Mouse (Mus musculus): ENCODE data around the gene Plagl2.

Plagl2 gene

DNA sequence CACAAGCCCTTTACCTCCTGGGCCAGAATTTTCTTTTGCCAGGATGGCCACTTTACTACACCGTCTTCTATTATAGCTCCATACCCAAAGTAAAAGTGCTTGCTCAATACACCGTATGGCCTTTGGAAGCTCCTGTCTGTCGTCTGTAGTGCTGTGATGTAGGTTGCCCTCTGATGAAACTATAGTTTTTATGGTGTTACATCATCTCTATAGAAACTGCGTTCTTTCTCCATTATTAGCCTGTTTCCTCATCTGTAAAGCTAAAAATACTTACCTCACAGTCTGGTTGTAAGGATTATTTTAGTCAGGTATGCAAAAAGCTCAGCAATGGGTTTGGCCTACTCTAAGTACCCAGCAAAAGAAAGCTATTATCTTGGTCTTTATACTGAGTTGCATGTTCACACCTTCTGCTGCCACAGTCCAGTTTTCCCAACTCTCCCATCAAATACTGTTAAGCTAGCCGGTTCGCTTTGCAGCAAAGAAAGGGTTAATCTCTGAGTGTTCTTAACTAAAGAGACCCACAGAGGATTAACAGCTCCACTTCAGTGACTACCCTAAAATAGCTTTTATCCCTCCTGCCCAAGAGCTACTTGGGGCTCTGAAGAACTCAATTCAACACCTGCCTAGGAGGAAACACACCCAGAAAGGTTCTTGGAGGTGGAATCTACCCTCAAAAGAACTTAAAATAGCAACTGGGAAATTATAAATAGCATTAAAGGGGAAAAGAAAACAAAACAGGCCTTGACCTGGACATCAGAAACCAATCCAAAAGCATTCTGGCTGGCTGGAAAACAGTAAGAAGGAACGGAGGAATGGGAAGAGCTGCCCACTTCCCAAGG, 2.0 kb downstream of the Plagl2 start:
- DNase-seq (ENCODE audit: low spot score) = no peak

DNA sequence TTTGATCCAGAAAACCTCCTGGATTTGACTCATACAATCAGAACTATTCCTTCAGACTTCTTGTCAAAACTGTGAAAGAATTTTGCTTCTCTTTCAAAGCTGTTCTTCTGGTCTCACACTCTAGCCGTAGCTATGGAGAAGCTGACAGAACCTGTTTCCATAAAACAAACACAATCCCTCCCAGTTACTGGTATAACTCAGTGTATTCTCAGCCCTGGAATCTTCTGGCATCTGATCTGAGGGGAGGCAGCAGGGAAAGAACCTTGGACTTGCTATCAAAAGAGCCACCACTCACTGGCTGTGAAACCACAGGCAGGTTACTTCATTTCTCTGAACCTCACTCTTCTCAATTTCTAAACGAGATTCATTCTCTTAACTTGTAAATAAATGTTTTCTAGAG, 2.8 kb downstream of the Plagl2 start:
- DNase-seq (ENCODE audit: low spot score) = no peak

DNA sequence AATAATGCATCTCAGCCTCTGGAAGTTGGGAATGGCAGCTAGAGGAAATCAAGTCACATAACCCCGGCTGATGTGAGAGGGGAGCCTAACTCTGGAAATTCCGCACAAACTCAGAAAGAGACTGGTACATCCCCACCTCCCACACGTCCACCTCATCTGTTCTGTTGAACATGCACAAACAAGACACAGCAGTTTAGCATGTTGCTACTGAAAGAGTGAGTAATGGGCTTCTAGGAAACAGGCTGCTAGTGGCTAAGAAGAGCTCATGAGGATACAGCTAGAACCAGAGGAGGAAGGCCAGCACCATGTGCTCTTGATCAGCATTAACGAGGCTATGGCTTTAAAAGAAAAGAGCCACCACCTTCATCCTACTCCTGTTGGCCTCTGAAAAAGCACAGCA, 3.3 kb downstream of the Plagl2 start:
- DNase-seq (ENCODE audit: low spot score) = no peak

DNA sequence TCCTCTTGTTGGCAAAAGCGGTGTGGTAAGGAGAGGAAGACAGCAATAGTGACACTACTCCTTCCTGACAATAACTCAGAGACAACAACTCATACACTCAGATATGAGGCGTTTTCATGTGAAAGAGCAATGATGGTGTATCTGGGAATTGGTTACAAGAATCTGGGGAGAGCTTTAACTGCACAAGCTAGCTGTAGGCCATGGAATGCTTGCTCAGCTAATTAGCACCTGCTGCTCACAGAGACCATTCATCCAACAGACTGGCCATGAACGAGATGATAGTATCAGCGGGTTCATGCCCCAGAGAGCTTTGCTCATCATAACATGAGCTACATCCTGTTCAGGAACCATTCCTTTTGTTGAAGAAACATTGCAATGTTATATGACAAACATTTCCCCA, 4.0 kb downstream of the Plagl2 start:
- DNase-seq (ENCODE audit: low spot score) = no peak

DNA sequence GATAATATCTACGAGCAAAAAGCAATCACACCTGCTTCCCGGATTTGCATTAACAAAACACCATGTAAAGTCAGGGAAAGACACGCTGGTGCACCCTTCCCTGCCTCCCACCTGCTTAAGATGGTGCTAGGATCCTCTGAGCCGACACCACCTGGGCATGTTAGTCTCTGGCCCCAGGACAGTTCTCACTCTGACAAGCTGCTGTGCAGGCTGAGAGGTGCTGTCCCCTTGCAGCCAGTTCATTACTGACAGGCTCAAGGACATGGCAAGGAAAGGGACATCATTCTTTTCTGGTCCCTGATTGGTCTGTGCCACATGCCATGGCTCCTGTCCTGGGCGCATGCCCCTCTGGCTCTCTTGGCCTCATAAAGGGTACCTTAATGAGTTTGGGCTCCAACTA, 12.7 kb downstream of the Plagl2 start:
- DNase-seq (ENCODE audit: low spot score) = no peak

DNA sequence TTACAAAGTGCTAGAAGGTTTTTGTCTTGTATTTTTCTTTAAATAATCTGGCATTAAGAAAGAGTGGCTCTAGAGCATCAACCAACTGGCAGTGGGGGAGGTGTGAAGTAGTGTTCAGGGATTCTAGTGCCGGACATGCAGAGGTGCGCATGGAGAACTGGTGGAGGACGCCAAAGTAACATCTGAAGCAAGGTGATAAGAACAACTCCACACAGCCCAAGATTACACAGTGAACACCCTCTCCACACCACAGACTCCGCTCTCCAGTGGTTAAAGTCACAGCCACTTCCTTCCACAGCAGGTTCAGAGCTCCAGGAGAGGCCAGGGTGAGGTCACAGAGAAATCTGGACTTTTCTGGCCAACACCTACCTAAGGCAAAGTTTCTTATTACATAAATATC, 13.3 kb downstream of the Plagl2 start:
- no peak for DNase-seq (ENCODE audit: low spot score)

DNA sequence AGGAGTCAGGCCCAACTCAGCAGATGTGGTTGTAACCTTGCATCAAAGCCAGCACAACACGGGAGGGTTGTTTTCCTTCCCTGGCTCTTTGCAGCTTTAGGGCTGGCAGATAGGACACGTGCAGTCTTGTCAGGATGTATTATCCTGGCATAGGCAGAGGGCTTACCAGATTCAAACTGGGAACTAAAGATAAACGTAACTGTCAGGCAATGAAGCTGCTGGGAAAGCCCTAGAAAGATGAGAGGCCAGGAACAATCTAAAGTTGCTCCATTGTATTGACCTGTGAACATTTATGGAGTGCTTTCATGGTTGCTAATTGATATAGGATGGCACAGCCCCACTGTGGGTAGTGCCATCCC, 15.7 kb downstream of the Plagl2 start:
- DNase-seq (ENCODE audit: low spot score) = no peak

DNA sequence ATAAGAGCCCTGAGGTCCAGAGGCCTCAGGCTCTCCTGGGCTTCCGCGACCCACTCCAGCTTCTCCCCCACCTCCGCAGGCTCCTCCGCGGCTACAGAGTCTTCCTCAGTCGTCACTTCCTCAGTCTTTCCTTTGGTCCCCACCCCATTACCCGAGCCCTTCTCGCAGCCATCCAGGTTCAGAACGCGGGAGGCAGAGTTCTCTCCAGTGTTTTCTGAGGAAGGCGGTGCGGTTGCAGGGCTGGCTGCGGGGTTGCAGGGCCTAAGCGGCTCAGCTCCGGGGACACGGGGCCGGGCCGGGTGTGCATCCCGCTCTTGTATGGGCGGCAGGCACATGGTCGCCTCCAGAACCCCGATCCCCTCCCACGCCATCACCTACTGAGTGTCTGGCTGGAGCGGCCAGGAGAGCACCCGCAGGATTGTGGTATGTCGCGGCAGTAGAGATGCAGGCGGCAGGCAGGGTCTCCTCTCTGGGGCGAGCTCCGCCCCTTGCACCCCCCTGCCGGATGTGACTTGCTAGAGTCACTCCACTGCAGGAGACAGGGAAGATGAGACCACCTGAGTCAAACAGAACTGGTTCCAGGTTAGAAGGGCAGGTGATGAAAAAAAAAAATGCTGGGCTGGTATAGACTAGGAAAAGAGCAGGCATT, 16.2 kb downstream of the Plagl2 start, which contains the start of gene Tspyl3:
Tspyl3 (minus strand) TSS at position 496 of the 649 bp plus-strand sequence.
- DNase-seq (ENCODE audit: low spot score) = no peak

DNA sequence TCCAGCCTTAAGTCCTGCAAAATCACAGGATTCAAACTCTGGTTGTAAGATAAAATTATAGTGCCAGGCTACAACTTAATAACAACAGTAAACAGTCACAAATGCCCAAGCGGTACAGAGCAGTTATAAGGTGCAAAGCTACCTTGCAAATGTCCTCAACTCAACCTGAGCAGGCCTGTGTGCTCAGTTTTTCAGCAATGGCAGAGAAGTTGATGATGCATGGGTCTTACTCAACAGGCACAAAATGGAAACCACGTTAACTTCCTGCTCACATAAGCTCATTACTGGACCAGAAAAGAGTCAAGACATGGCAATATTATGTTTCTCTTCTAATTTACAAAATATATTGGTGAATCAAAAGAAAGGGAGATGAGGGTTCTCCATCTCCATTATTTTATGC, 18.7 kb downstream of the Plagl2 start:
- DNase-seq (ENCODE audit: low spot score) = no peak

DNA sequence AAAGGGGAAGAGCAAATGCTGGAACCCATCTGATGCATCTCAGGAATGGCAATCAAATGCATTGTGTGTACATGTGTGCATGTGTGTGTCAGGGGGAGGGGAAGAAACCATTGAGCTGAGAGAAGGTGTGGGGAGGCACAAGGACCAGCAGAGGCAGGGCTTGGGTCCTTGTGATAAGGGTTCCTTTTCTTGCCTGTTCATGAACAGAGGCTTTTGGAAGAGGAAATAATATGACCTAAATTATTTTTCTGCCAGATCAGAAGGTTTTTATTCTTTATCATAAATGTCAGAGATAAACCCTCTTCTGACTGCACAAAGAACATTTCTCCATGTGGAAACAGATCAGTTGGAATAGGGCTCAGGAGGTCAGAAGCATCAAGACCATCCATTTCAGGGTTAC, 19.1 kb downstream of the Plagl2 start:
- no peak for DNase-seq (ENCODE audit: low spot score)

DNA sequence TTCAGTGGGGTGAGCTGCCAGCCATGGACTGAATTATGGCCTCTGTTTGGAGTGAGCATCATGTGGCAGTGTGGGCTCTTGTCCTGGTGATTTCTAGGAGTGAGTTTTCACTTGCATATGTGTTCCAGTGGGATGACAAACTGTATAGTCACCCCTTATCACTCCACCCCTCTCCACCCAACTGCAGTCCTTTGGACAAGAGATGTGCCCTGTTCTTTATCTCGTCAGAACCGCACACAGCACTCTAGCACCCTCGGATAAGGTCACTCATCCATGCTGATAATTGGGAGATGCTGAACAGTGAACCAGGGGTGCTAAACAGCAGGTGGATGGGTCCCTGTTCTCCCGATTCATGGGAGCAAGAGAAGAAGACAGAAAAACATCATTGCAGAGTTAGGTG, 19.6 kb downstream of the Plagl2 start:
- DNase-seq (ENCODE audit: low spot score) = no peak

DNA sequence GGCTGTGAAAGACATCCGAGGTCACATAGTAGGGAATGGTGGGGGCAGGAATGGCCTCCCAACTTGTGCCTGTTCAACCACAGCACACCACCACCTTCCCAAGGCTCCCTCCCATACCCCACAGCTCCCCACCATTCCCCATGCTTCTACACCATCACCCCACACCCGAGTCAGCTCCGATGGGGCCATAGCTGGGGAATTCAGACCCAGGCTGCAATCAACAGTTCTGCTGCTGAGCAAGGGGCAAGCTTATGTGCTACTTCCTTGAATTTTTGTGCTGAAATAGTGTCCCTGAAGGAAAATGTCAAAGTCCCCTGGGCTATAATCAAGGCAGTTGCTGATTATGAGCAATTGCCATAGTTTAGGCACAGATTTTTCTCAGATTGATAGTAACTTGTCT, 22.7 kb downstream of the Plagl2 start:
- no peak for DNase-seq (ENCODE audit: low spot score)

DNA sequence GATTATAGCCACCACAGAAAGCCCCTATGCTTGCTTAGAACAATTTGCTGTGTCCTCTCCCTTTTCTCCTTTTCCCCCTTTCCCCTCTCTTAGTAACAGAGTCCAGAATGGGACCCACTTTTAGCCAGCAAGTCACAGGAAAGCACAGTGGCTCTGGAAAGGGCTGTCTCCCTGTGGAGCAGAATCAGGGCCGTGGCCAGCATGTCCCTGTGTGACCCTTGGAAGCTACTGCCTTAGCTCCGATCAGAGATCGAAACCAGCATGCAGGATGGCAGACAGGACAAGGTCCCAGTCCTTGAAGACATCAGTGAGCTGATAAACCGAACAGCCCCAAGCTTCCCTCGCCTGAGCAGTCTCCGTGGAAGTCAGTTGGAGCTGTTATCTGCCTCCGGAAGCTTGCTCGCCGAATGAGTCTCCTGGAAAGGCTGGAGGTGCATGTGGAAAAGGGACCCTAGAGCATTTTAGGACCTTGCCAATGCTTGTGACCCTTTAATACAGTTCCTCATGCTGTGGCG, 23.3 kb downstream of the Plagl2 start:
- no peak for DNase-seq (ENCODE audit: low spot score)

DNA sequence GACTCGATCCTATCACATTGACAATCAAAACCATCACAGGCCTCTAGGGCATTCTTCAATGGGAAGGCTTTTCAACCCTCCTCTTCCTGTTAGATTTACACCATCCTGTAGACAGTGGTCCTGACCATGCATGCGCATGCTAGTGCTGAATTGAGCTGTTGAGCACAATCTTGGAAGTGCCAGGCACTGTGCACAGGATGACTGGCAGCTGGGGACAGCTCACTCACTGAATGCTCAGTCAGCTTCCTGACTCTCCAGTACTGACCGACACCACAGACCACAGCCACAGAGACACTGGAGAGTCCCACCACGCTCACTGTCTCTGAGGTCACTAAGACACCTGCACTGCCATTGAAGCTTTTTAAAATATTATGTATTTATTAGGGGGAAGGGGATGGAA, 25.8 kb downstream of the Plagl2 start:
- no peak for DNase-seq (ENCODE audit: low spot score)

DNA sequence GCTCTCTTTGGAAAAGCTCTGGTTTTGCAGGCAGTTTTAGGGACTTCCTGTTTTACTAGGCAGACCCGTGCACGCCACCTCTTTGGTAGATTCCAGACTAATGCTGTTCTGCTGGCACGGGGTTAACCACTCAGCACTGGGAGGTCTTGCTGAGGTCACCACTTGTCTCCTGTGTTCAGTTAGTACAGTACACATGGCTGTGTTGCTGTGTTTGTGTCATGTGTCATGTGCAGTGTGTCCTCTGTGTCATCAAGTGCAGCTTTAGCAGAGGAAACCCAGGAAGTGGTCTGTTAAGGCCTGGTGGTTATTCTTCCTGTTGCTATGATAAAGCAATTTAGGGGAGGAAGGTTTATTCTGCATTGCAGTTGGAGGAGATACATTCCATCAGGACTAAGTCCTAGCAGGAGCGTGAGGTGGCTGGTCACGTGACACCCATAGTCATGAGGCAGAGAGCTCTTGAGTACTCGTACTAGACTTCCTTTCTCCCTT, 26.4 kb downstream of the Plagl2 start:
- no peak for DNase-seq (ENCODE audit: low spot score)

DNA sequence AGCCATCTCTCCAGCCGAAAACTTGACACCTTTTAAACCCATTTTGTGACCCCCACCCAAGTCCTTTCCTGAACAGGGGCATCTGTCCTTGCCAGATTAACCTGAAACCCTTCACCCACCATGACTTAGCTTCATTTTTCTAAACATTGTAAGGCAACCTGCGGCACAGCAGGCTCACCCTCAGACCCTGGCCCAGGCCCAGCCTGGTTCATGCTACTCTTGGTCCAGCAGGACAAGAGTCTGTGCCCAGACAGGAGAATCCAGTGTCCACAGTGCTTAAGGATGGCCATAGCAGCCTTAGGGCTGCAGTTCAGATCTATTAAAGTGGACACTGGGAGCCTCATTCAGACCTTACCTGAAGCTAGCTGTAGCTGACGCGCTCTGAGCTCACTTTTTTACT, 27.9 kb downstream of the Plagl2 start:
- no peak for DNase-seq (ENCODE audit: low spot score)

DNA sequence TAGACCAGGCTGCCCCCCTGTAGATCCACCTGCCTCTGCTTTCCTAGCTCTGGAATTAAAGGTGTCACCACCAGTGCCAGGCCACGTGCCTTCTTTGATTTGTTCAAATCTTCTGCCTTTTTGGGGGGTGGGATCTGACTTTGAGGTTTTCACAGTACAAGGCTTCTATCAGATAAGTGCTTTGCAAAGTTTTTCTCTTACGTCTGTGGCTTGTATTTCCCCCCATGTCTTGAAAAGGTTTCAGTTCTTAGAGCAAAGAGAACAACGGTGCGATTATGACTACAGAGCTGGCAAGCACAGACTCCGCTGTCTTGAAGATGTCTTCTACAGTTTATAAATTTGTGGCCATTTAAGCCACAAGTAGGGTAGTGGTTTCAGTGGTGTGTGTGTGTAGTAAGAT, 29.8 kb downstream of the Plagl2 start:
- no peak for DNase-seq (ENCODE audit: low spot score)

DNA sequence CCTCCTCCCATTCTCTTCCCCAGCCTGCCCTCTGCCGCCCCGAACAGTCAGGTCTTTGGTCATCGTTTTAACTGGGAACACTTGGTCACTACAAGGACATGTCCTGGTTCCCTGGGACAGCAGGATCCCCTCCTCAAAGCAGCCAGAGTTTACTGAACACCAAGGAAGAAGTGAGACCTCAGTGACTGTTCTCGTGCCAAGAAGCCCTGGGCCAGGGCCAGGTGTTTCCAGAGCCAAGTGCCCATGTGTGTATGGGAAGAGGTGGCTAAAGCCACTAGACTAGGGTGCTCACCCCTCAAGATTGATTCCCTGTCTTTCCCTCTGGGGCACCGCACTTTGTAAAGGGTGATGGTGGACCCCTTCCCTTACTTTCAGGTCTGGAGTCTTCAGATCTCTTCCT, 31.9 kb downstream of the Plagl2 start:
- no peak for DNase-seq (ENCODE audit: low spot score)

DNA sequence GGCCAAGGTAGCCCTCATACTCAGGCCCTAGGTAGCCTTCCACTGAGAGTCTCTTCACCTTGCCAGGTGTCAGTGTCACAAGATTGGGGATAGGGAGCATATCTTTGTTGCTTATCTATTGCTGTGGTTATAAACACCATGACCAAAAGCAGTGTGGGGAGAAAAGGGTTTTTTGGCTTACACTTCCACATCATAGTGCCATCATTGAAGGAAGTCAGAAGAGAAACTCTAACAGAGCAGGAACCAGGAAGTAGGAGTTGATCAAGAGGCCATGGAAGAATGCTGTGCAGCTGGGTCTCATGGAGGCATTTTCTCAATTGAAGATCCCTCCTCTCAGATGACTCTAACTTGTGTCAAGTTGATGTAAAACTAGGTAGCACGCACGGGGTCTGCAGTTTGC, 33.1 kb downstream of the Plagl2 start:
- no peak for DNase-seq (ENCODE audit: low spot score)

DNA sequence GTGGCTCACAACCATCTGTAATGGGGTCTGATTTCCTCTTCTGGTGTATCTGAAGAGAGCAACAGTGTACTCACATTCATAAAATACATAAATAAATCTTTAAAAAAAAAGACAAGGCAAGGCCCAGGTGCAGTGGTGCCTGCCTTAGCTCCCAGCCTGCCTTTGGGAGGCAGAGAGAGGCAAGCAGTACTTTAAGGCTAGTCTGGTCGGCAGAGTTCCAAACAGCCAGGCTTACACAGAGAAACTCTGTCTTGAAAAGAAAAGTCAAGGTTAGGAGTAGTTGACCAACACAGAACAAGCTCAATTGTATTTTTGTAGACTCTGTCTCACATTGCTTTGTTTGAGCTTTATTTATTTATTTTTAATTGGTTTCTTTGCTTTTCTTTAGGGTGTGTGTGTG, 38.5 kb downstream of the Plagl2 start:
- no peak for DNase-seq (ENCODE audit: low spot score)

DNA sequence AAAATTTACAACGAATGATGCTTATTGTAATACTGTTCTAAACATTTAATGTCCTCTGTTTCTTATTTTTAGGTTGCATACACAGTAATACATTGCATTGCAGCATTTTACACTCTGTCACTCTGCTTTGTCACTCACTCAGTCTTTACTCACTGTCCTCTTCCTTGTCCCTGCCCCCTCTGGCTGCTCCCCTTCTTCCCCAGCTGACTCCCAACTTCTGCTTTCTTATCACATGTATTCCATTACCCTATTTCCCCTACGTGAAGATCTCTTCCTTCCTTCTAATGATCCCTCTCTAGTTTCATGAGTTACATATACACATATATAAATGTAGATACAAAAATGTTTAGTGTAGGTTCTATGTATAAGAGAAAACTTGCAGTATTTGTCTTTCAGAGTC, 42.1 kb downstream of the Plagl2 start:
- no peak for DNase-seq (ENCODE audit: low spot score)

DNA sequence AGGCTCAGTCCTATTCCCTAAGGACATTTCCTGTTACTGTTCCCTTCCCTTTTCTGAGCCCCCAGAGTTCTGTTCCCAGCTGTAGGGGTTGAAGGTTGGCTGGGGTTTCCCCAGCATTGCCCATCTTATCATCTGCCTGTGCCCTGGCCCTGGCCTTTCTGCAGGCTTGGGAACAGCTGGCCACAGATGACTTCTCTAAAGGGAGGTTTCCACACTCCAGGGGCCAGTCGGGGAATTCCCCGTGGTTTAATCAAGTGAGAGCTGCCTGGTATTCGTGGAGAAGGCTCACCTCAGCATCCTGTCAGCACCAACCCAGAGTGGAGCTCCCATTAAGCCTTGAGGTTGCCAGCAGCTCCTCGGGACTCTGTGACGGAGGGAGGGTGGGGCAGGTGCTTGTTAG, 42.7 kb downstream of the Plagl2 start:
- DNase-seq (ENCODE audit: low spot score) = no peak

DNA sequence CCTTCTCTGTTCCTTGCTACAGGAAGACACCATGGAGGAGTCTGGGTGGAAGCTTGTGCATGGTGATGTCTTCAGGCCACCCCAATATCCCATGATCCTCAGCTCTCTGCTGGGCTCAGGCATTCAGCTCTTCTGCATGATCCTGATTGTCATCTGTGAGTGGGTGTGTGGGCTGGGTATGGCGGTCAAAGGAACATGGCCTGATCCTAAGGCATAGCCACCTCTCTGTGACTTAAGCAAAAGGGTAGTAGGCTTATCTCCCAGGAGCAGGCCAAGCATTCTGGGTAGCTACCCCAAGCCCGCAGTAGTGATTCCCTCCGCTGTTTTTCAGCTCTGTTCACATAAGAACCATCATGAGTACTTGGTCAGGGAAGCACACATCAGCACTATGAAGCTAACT, 47.0 kb downstream of the Plagl2 start:
- DNase-seq (ENCODE audit: low spot score) = no peak

DNA sequence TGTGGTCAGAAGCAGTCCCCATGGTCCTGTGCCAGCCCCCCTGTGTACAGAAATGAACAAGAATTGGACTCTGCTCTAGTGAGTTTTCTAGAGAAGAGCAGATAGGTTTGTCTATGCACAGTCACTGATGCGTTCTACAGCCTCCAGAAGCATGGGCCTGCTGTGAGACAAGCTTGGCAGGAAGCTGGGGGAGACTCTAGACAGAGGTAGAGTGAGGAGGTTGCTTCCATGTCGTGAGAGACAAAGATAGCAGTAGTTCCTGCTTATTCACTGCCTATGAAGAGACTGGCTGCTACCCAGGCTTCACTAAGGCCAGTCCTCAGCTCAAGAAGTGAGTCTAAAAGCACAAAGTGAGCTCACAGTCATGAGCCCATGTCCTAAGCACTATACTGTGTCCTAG, 50.0 kb downstream of the Plagl2 start:
- no peak for DNase-seq (ENCODE audit: low spot score)
